Mouse (Mus musculus) urinary bladder, adult 18-20 months (tissue): ENCODE data around the gene Adgrf5.
"Not testable (repeated sequence)": the region's sequence is repeated elsewhere in the genome, so short reads cannot be mapped to it uniquely, and the experiment has no call there.

ENCODE experiments used
- DNase-seq, 2 experiments: peaks; one replicate each; pipeline ENCODE4 v3.0.0; 2022; ENCODE audit warnings: low spot score in 2 of 2, mixed read lengths in 2 of 2

The Adgrf5 gene

GRCm38 (mm10) chr17:43460245-43461181, 100.3 kb downstream of the Adgrf5 start:
- peak; percentile 29 to 37 for DNase-seq

GRCm38 (mm10) chr17:43470039-43470438, 109.8 kb downstream of the Adgrf5 start:
- DNase-seq = no peak

GRCm38 (mm10) chr17:43472558-43472957, 112.3 kb downstream of the Adgrf5 start:
- DNase-seq = no peak

- no peak for DNase-seq
These were observed 114.5 kb downstream of the Adgrf5 start for GRCm38 (mm10) chr17:43474775-43475174.

GRCm38 (mm10) chr17:43477621-43478020, 117.4 kb downstream of the Adgrf5 start:
- DNase-seq = no peak

- no peak for DNase-seq
These were observed 125.7 kb downstream of the Adgrf5 start for GRCm38 (mm10) chr17:43485982-43486381.

GRCm38 (mm10) chr17:43488439-43489151, 128.3 kb downstream of the Adgrf5 start:
- no peak for DNase-seq

GRCm38 (mm10) chr17:43490371-43490770, 130.1 kb downstream of the Adgrf5 start:
- DNase-seq = not testable (repeated sequence)

- DNase-seq = no peak
These were observed 135.3 kb downstream of the Adgrf5 start for GRCm38 (mm10) chr17:43495502-43495901.

- no peak for DNase-seq
These were observed 137.3 kb downstream of the Adgrf5 start for GRCm38 (mm10) chr17:43497521-43497920.

GRCm38 (mm10) chr17:43500513-43500912, 140.3 kb downstream of the Adgrf5 start:
- DNase-seq = no peak

- DNase-seq = no peak
These were observed 141.0 kb downstream of the Adgrf5 start for GRCm38 (mm10) chr17:43501223-43501622.

- DNase-seq = no peak
These were observed 141.4 kb downstream of the Adgrf5 start for GRCm38 (mm10) chr17:43501631-43502030.

GRCm38 (mm10) chr17:43502592-43502991, 142.3 kb downstream of the Adgrf5 start, which contains the start of gene Mep1a:
TSS of gene Mep1a (minus strand) at chr17:43502812.
- no peak for DNase-seq

GRCm38 (mm10) chr17:43503861-43504593, 143.8 kb downstream of the Adgrf5 start:
- DNase-seq = no peak

- no peak for DNase-seq
These were observed 144.3 kb downstream of the Adgrf5 start for GRCm38 (mm10) chr17:43504594-43504934.
